Mouse (Mus musculus) forebrain, embryonic 11.5 days (tissue): ENCODE data around the gene Boll. TPM values are rescaled to one million over a fixed set of nuclear protein-coding genes. Genes with fewer than 3 reads are reported as not detected.
A peak's percentile ranks its signal among the peaks of the same experiment; 100 is the strongest.

Experiments
- ATAC-seq: fragments of 200-750 bp; cut with Nextera tagmentation; replicated peaks from 2 replicates; pipeline ENCODE4 v1.8.0; 2017; ENCODE audit warnings: moderate TSS enrichment; ENCODE audit not compliant: low FRiP score
- DNase-seq: peaks from one replicate; pipeline ENCODE4 v3.0.0-alpha.2; 2017; ENCODE audit warnings: low spot score
- H3K27ac ChIP-seq: fragments of 300-500 bp; sonication (generic); 2 replicates; pipeline ENCODE4 v1.5.1; 2014; ENCODE audit warnings: low read depth, low read length
- H3K27me3 ChIP-seq: fragments of 300-500 bp; sonication (generic); 2 replicates; pipeline ENCODE4 v1.6.1; 2014; ENCODE audit warnings: mild to moderate bottlenecking, low read length, mixed read lengths; ENCODE audit not compliant: control insufficient read depth, insufficient read depth
- H3K36me3 ChIP-seq: fragments of 300-500 bp; sonication (generic); 2 replicates; pipeline ENCODE4 v1.6.1; 2014; ENCODE audit warnings: mild to moderate bottlenecking, low read length, moderate library complexity, mixed read lengths; ENCODE audit not compliant: control insufficient read depth, insufficient read depth
- H3K4me1 ChIP-seq: fragments of 300-500 bp; sonication (generic); replicated peaks from 2 replicates; pipeline ENCODE4 v1.6.1; 2014; ENCODE audit warnings: low read length, mixed read lengths; ENCODE audit not compliant: control insufficient read depth, insufficient read depth
- H3K4me2 ChIP-seq: fragments of 300-500 bp; sonication (generic); 2 replicates; pipeline ENCODE4 v1.6.1; 2014; ENCODE audit warnings: low read depth, mild to moderate bottlenecking, low read length, moderate library complexity, mixed read lengths; ENCODE audit not compliant: severe bottlenecking
- H3K4me3 ChIP-seq: fragments of 300-500 bp; sonication (generic); 2 replicates; pipeline ENCODE4 v1.5.1; 2014; ENCODE audit warnings: low read depth, low read length
- H3K9ac ChIP-seq: fragments of 300-500 bp; sonication (generic); 2 replicates; pipeline ENCODE4 v1.6.1; 2014; ENCODE audit warnings: low read length
- H3K9me3 ChIP-seq: fragments of 300-500 bp; sonication (generic); 2 replicates; pipeline ENCODE4 v1.6.1; 2016; ENCODE audit warnings: low read length, mixed read lengths; ENCODE audit not compliant: control insufficient read depth
- WGBS: fragments of 180-500 bp; shearing (Covaris S2); extraction: QIAGEN DNeasy Blood & Tissue Kit; methylation state at CpG from one replicate; pipeline ENCODE4 v1.1.7; 2014; 5-methylcytosine and 5-hydroxymethylcytosine counted together
- polyA plus RNA-seq: library from polyadenylated mRNA; unstranded; fragments of >200 nt; fragmentation: Nextera tagmentation; extraction: Ambion mirVana; gene quantifications from 2 replicates; pipeline ENCODE4 v1.2.1, GENCODE M21; 2014

Boll gene
- polyA plus RNA-seq, 1 experiment from 2014 or later: 0.29 TPM

DNA sequence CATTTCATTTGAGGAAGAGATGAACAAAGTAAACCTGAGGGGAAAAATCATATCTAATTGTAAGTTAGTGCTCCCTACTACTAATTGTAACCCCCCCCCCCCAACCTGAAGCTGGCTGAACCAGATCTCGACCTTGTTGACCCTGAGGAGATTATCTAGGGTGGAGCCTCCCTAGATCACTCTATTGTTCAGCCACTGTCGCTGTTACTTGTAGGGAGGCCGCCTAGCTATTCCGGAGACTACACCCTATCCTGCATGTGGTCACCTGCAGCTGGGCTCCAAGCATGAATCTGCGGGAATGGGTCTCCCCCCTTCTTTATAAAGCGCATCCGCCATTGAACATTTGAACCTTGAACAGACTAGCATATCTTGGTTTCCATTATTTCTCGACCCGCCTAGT lies 84.2 kb downstream of the Boll start:
- Histone ChIP-seq H3K4me3 (no peak overlapping the region), H3K9ac (no peak overlapping the region), H3K4me2 (no peak overlapping the region), H3K27ac (no peak overlapping the region), H3K36me3 (no peaks in the 10 kb centered on the region), H3K4me1 (no peaks in the 10 kb centered on the region), H3K27me3 (no peaks in the 10 kb centered on the region), H3K9me3 (no peaks in the 10 kb centered on the region)
- ATAC-seq: no peak
- DNase-seq: no peak
- WGBS: 69% methylated on average over 9 of the region's 9 CpGs

DNA sequence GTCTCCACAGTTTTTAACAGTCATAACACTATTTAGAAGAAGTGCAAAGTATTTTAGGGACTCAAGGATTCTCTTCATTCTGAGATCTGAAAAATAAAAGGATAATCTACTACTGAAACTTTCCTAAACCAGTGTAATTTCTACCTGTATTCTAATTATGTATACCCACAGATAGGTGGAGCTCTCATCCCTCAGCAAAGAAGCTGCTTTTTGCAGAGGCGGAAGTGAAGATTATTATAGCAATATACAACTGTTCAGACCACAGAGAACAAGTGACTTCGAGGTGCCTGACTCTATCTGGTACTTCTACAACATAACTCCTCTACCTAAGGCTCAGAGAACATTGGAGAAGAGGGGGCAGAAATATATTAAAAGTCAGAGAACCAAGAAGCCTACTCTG lies 97.8 kb downstream of the Boll start:
- Histone ChIP-seq H3K9me3 (no peaks in the 10 kb centered on the region), H3K9ac (no peak overlapping the region), H3K4me3 (no peak overlapping the region), H3K36me3 (no peaks in the 10 kb centered on the region), H3K4me1 (no peaks in the 10 kb centered on the region), H3K4me2 (no peak overlapping the region), H3K27ac (no peak overlapping the region), H3K27me3 (no peaks in the 10 kb centered on the region)
- ATAC-seq (no peak), DNase-seq (no peak)
- WGBS: 75% methylated on average over 2 of the region's 2 CpGs

DNA sequence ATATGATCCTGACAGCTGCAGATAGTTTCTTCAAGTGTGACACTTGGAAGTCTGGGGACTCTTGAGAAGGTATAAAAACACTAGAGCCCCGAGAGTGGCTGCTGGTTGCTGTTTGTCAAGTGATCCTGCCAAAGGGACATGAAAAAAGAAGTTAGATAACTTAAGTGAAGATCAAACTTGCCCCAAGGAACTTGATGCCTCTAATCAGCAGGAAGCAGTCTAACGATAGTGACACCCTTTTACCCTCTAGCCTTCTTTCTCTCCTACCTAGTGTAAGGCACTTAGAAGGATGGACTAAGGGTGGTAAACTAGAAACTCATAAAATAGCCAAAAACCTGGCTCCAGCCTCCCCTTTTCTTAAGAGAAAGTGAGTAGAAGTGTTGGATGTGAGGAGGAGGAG lies 98.9 kb downstream of the Boll start:
- Histone ChIP-seq H3K27ac (no peak overlapping the region), H3K36me3 (no peaks in the 10 kb centered on the region), H3K4me1 (no peaks in the 10 kb centered on the region), H3K9me3 (no peaks in the 10 kb centered on the region), H3K27me3 (no peaks in the 10 kb centered on the region), H3K4me2 (no peak overlapping the region), H3K9ac (no peak overlapping the region), H3K4me3 (no peak overlapping the region)
- 61% methylated on average over 2 of the region's 2 CpGs for WGBS
- ATAC-seq: no peak
- DNase-seq: no peak

DNA sequence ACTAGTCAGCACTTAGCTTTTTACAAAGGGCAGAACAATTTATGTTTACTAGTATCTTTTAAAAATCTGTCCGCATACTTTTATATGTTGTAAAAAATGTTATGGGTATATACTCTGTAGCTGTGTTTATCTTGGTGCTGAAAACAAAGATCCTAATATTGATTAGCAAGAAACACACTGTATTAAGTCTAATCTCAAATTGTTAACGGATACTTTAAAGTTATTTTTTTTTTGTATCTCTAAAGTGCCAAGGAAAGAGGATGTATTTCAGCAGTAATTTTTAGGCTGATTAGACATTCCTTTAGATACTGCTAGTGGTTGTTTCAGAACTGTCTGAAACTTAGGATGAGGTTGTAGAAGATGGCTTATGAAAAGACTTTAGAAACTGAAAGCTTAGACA lies 116.9 kb downstream of the Boll start:
- ATAC-seq: no peak
- H3K4me3 ChIP-seq: no peak overlapping the region
- DNase-seq: no peak

DNA sequence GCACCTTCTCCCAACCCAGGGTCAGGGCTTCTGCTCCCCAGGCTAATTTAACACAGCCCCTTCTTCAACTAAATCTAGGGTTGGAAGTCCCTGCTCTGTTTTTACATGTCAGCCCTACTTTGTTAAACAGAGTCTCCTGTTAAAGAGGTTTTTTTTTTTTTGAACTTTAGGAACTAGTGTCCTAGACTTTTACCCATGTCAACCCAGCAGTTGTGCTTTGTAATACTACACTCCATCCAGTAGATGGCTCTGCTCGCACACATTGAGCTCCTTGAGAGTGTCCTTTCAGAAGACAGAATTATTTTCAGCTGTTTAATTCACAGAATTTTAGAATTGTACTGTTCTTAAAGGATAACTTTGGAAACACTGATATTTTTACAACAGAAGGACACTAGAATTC lies 124.0 kb downstream of the Boll start:
- no peak for ATAC-seq
- H3K27ac ChIP-seq: no peak overlapping the region
- peaks cover 10% of the 10 kb centered on the region for H3K4me1 ChIP-seq
- peak overlapping the region; percentile 97; the same call in 1 of the 2 replicates for H3K4me2 ChIP-seq
- H3K36me3 ChIP-seq: no peaks in the 10 kb centered on the region
- 0% methylated on average over 1 of the region's 1 CpGs for WGBS
- DNase-seq: no peak
- no peaks in the 10 kb centered on the region for H3K9me3 ChIP-seq
- no peaks in the 10 kb centered on the region for H3K27me3 ChIP-seq
- H3K9ac ChIP-seq: no peak overlapping the region
- H3K4me3 ChIP-seq: peak overlapping the region; percentile 2; the same call in 1 of the 2 replicates

More for the DNA sequence above, 116.9 kb downstream of the Boll start:
- Histone ChIP-seq H3K4me2 (no peak overlapping the region), H3K27ac (no peak overlapping the region), H3K9me3 (no peaks in the 10 kb centered on the region), H3K9ac (no peak overlapping the region), H3K36me3 (no peaks in the 10 kb centered on the region), H3K27me3 (no peaks in the 10 kb centered on the region), H3K4me1 (no peaks in the 10 kb centered on the region)
- 91% methylated on average over 2 of the region's 2 CpGs for WGBS

DNA sequence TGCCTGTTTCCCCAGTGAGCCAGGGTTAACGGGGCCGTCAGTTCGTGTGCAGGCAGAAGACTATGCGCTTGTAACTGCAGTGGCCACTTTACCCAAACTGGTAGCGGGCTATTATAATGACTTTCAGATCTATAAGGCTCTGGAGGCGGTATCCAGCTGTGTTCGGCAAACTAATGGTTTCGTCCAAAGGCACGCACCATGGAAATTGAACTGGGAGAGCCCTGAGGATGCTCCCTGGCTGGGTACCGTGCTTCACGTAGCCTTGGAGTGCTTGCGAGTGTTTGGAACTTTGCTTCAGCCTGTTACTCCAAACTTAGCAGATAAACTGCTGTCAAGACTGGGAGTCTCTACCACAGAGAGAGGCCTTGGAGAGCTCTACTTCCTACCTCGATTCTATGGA lies 124.8 kb downstream of the Boll start:
- 32% methylated on average over 13 of the region's 13 CpGs for WGBS
- H3K4me3 ChIP-seq: peak overlapping the region; percentile 75
- DNase-seq (no peak), ATAC-seq (no peak)
- peak overlapping the region; percentile 75 for H3K9ac ChIP-seq
- no peak overlapping the region for H3K27ac ChIP-seq
- no peaks in the 10 kb centered on the region for H3K36me3 ChIP-seq
- no peaks in the 10 kb centered on the region for H3K9me3 ChIP-seq
- peak overlapping the region; percentile 97 for H3K4me2 ChIP-seq
- H3K4me1 ChIP-seq: peaks cover 10% of the 10 kb centered on the region
- H3K27me3 ChIP-seq: no peaks in the 10 kb centered on the region

DNA sequence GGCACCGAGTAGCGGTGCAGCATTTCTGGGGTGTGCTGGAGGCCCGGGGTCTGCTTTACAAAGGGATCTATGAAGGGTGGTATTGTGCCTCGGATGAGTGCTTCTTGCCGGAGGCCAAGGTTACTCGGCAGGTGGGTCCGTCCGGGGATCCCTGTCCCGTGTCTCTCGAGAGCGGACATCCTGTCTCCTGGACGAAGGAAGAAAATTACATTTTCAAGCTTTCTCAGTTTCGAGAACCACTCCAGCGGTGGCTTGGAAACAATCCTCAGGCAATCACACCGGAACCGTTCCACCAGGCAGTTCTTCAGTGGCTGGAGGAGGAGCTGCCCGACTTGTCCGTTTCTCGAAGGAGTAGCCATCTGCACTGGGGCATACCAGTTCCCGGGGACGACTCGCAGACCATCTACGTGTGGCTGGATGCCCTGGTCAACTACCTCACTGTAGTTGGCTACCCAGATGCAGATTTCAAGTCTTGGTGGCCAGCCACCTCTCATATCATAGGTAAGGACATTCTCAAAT lies 125.6 kb downstream of the Boll start:
- H3K27me3 ChIP-seq: no peaks in the 10 kb centered on the region
- WGBS: under 1% methylated on average over 23 of the region's 23 CpGs
- H3K27ac ChIP-seq: 0 out of 2 replicates have a peak overlapping the region, but pooled peaks have one; percentile 31
- H3K9me3 ChIP-seq: no peaks in the 10 kb centered on the region
- DNase-seq: no peak
- H3K4me2 ChIP-seq: peak overlapping the region; percentile 97
- H3K4me3 ChIP-seq: peak overlapping the region; percentile 75
- peak; percentile 49; the same call in 1 of the 2 replicates for ATAC-seq
- H3K36me3 ChIP-seq: no peaks in the 10 kb centered on the region
- peak overlapping the region; percentile 75 for H3K9ac ChIP-seq
- peaks cover 10% of the 10 kb centered on the region for H3K4me1 ChIP-seq

DNA sequence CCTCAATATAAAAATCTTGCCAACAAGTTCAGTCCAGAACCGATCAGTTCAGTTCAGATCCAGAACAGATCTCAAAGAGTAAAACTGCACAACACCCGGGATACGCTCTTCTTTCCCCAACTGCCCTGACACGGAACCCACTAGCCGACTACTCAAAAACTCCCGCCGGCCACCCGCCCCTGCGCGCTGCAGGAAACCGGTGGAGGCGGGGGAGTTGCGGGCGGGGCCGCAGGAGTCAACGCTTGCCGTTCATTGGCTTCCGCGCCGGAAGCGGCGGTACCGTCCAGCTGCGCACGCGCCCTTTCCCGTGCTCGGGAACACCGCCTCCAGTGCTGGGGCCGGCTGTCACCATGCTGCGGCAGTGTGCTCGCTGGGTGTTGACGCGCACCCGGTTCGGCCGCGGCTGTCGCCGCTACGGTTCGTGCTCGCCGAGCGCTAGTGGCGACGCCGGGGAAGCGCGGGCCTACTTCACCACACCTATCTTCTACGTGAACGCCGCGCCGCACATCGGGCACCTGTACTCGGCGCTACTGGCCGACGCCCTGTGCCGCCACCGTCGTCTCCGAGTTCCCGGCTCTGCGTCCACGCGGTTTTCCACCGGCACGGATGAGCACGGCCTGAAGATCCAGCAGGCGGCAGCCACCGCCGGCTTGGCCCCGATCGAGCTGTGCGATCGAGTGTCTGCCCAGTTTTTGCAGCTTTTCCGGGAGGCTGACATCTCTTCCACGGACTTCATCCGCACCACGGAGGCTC lies 126.2 kb downstream of the Boll start, which contains the start of gene Mars2:
Mars2 (plus strand) TSS at position 288 of the 753 bp plus-strand sequence.
- Histone ChIP-seq H3K4me2 (peak within 1 kb of the TSS; percentile 97), H3K9me3 (no peaks in the 10 kb centered on the region), H3K4me1 (peaks cover 10% of the 10 kb centered on the region), H3K36me3 (no peaks in the 10 kb centered on the region), H3K9ac (peak within 1 kb of the TSS; percentile 75), H3K4me3 (peak within 1 kb of the TSS; percentile 75), H3K27ac (0 out of 2 replicates have a peak within 1 kb of the TSS, but pooled peaks have one; percentile 31), H3K27me3 (no peaks in the 10 kb centered on the region)
- WGBS: 0% methylated on average over 82 of the region's 82 CpGs
- DNase-seq: peak; percentile 98
- ATAC-seq: peak; percentile 98
